Mouse (Mus musculus): ENCODE data around the gene Arf6. TPM values are rescaled to one million over a fixed set of nuclear protein-coding genes. Genes with fewer than 3 reads are reported as not detected.

Gene Arf6
- polyA plus RNA-seq, 2 experiments = 35.7 to 45.8 TPM

GRCm38 (mm10) chr12:69366424-69366823, 5.5 kb upstream of the Arf6 start:
- no peak for ATAC-seq (ENCODE audit: insufficient read depth)
- peaks cover 30 to 32% of the 10 kb centered on the region in 2 experiments for H3K4me1 ChIP-seq (replicated peaks; ENCODE audit: control insufficient read depth in 2 of 2, insufficient read depth in 2 of 2, low read length in 1 of 2)

GRCm38 (mm10) chr12:69367557-69367956, 4.4 kb upstream of the Arf6 start:
- no peak overlapping the region for H3K9ac ChIP-seq (replicated peaks)

More at GRCm38 (mm10) chr12:69366424-69366823, 5.5 kb upstream of the Arf6 start:
- no peaks in the 10 kb centered on the region for H3K27me3 ChIP-seq (ENCODE audit: control insufficient read depth, insufficient read depth, low read length)
- no peak overlapping the region for H3K9ac ChIP-seq (replicated peaks)
- no peaks in the 10 kb centered on the region for H3K36me3 ChIP-seq (replicated peaks; ENCODE audit: control insufficient read depth, insufficient read depth, low read depth)
- DNase-seq (ENCODE audit: low read depth in 3 of 3, low spot score in 3 of 3) = no peak
- TF ChIP-seq EP300 (IDR thresholded peaks at IDR 0.05; ENCODE audit: low read depth) (no peak), CTCF (IDR thresholded peaks at IDR 0.05; ENCODE audit: low read depth) (peak; percentile 45; the same call in 1 of the 2 replicates)
- H3K27ac ChIP-seq = no peak overlapping the region
- H3K4me3 ChIP-seq (ENCODE audit: insufficient read depth in 1 of 2, low read depth in 2 of 2, low read length in 2 of 2) = no peak overlapping the region
- no peaks in the 10 kb centered on the region for H3K9me3 ChIP-seq (ENCODE audit: control insufficient read depth, low read length)
- no peak overlapping the region for H3K4me2 ChIP-seq (ENCODE audit: low read depth)

GRCm38 (mm10) chr12:69370936-69371335, 1.0 kb upstream of the Arf6 start:
- WGBS (ENCODE audit: insufficient replicate concordance) = 9% methylated on average over 7 of the region's 7 CpGs
- peak overlapping the region; percentile 96 for H3K4me2 ChIP-seq (ENCODE audit: low read depth)

More at GRCm38 (mm10) chr12:69367557-69367956, 4.4 kb upstream of the Arf6 start:
- H3K4me1 ChIP-seq (replicated peaks; ENCODE audit: control insufficient read depth in 2 of 2, insufficient read depth in 2 of 2, low read length in 1 of 2) = peaks cover 25 to 26% of the 10 kb centered on the region in 2 experiments
- no peaks in the 10 kb centered on the region for H3K9me3 ChIP-seq (ENCODE audit: control insufficient read depth, low read length)
- no peaks in the 10 kb centered on the region for H3K27me3 ChIP-seq (ENCODE audit: control insufficient read depth, insufficient read depth, low read length)
- DNase-seq (ENCODE audit: low read depth in 3 of 3, low spot score in 3 of 3) = no peak
- no peak overlapping the region for H3K4me2 ChIP-seq (ENCODE audit: low read depth)
- H3K27ac ChIP-seq = no peak overlapping the region
- ATAC-seq (ENCODE audit: insufficient read depth) = no peak
- TF ChIP-seq CTCF (IDR thresholded peaks at IDR 0.05; ENCODE audit: low read depth) (no peak), EP300 (IDR thresholded peaks at IDR 0.05; ENCODE audit: low read depth) (no peak)
- 54% methylated on average over 2 of the region's 2 CpGs for WGBS (ENCODE audit: insufficient replicate concordance)
- no peaks in the 10 kb centered on the region for H3K36me3 ChIP-seq (replicated peaks; ENCODE audit: control insufficient read depth, insufficient read depth, low read depth)
- no peak overlapping the region for H3K4me3 ChIP-seq (ENCODE audit: insufficient read depth in 1 of 2, low read depth in 2 of 2, low read length in 2 of 2)

GRCm38 (mm10) chr12:69371421-69371853, 513 bp upstream of the Arf6 start:
- Histone ChIP-seq H3K4me2 (ENCODE audit: low read depth) (peak overlapping the region; percentile 96), H3K4me1 (replicated peaks; ENCODE audit: control insufficient read depth in 2 of 2, insufficient read depth in 2 of 2, low read length in 1 of 2) (peaks cover 7 to 17% of the 10 kb centered on the region in 2 experiments), H3K36me3 (replicated peaks; ENCODE audit: control insufficient read depth, insufficient read depth, low read depth) (peaks cover 25% of the 10 kb centered on the region), H3K9me3 (ENCODE audit: control insufficient read depth, low read length) (no peaks in the 10 kb centered on the region), H3K4me3 (ENCODE audit: insufficient read depth in 1 of 2, low read depth in 2 of 2, low read length in 2 of 2) (peak overlapping the region; percentile 80 to 98), H3K9ac (replicated peaks) (peak overlapping the region; percentile 98), H3K27me3 (ENCODE audit: control insufficient read depth, insufficient read depth, low read length) (no peaks in the 10 kb centered on the region), H3K27ac (peak overlapping the region; percentile 84)
- TF ChIP-seq CTCF (IDR thresholded peaks at IDR 0.05; ENCODE audit: low read depth) (peak; percentile 51), EP300 (IDR thresholded peaks at IDR 0.05; ENCODE audit: low read depth) (0 out of 2 replicates have a peak, but pooled peaks have one; percentile 1)
- under 1% methylated on average over 24 of the region's 24 CpGs for WGBS (ENCODE audit: insufficient replicate concordance)
- ATAC-seq (ENCODE audit: insufficient read depth) (peak; percentile 62), DNase-seq (ENCODE audit: low read depth in 3 of 3, low spot score in 3 of 3) (peak in 2 of 3 experiments; percentile 67 to 71)

More at GRCm38 (mm10) chr12:69370936-69371335, 1.0 kb upstream of the Arf6 start:
- Histone ChIP-seq H3K27me3 (ENCODE audit: control insufficient read depth, insufficient read depth, low read length) (no peaks in the 10 kb centered on the region), H3K9ac (replicated peaks) (peak overlapping the region; percentile 98), H3K4me3 (ENCODE audit: insufficient read depth in 1 of 2, low read depth in 2 of 2, low read length in 2 of 2) (peak overlapping the region; percentile 80 to 98), H3K27ac (peak overlapping the region; percentile 84), H3K36me3 (replicated peaks; ENCODE audit: control insufficient read depth, insufficient read depth, low read depth) (peaks cover 22% of the 10 kb centered on the region), H3K9me3 (ENCODE audit: control insufficient read depth, low read length) (no peaks in the 10 kb centered on the region), H3K4me1 (replicated peaks; ENCODE audit: control insufficient read depth in 2 of 2, insufficient read depth in 2 of 2, low read length in 1 of 2) (peaks cover 4 to 16% of the 10 kb centered on the region in 2 experiments)
- TF ChIP-seq EP300 (IDR thresholded peaks at IDR 0.05; ENCODE audit: low read depth) = no peak
- TF ChIP-seq CTCF (IDR thresholded peaks at IDR 0.05; ENCODE audit: low read depth) = no peak
- DNase-seq (ENCODE audit: low read depth in 3 of 3, low spot score in 3 of 3) (no peak), ATAC-seq (ENCODE audit: insufficient read depth) (no peak)

- Histone ChIP-seq H3K27me3 (ENCODE audit: control insufficient read depth, insufficient read depth, low read length) (no peaks in the 10 kb centered on the region), H3K4me1 (replicated peaks; ENCODE audit: control insufficient read depth in 2 of 2, insufficient read depth in 2 of 2, low read length in 1 of 2) (peaks cover 7 to 15% of the 10 kb centered on the region in 2 experiments), H3K4me2 (ENCODE audit: low read depth) (peak overlapping the region; percentile 74), H3K9me3 (ENCODE audit: control insufficient read depth, low read length) (no peaks in the 10 kb centered on the region), H3K9ac (replicated peaks) (peak overlapping the region; percentile 99), H3K27ac (peak overlapping the region; percentile 96), H3K36me3 (replicated peaks; ENCODE audit: control insufficient read depth, insufficient read depth, low read depth) (peaks cover 27% of the 10 kb centered on the region), H3K4me3 (ENCODE audit: insufficient read depth in 1 of 2, low read depth in 2 of 2, low read length in 2 of 2) (peak overlapping the region; percentile 94 to 98)
- ATAC-seq (ENCODE audit: insufficient read depth) = peak; percentile 18; the same call in 1 of the 2 replicates
- TF ChIP-seq CTCF (IDR thresholded peaks at IDR 0.05; ENCODE audit: low read depth) (no peak), EP300 (IDR thresholded peaks at IDR 0.05; ENCODE audit: low read depth) (no peak)
- WGBS (ENCODE audit: insufficient replicate concordance) = under 1% methylated on average over 42 of the region's 42 CpGs
- no peak for DNase-seq (ENCODE audit: low read depth in 3 of 3, low spot score in 3 of 3)
Observed at GRCm38 (mm10) chr12:69372731-69373331, 881 bp downstream of the Arf6 start.

Data from liver, embryonic 14.5 days (tissue).